Comparison of ENCODE assay signal across 18 mouse cellular contexts in the genomic region with DNA sequence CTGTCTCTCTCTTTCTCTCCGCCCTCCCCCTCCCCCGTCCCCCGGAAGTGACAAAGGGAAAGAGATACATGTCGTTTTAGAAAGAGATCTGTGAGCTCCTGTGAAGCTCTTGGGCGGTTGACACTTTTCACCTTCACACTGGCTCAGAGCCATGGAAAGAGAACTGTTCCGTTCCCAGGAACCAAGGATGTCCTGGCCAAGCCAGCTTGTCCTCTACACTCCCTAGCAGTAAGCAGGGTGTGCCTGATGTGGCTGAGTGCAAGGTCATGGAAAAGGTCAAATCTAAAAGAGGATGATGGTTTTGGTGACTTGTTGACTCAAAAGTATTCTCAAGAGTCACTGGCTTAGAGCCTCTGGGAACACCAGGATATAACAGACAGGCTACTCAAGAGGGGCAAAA.
DNase-seq lines count a peak whose midpoint lies in the region; ATAC-seq lines count a peak whose summit lies in the region.
"Had no signal": no experiment of that assay in that cellular context is flagged by ENCODE, and none has a peak within 500 bp of the region (broad histone marks: within the 10 kb centered on the region; RNA-seq: fewer than 3 reads in every experiment).

No protein-coding gene starts in this region.

- no peak for ATAC-seq in kidney, embryonic 15.5 days (replicated peaks; ENCODE audit: low FRiP score)
- ATAC-seq in neural tube, embryonic 15.5 days (ENCODE audit: low FRiP score), result no peak
- ATAC-seq: Patski had no signal

- no peak overlapping the region for H3K27ac ChIP-seq in kidney, embryonic 15.5 days
- H3K27ac ChIP-seq in neural tube, embryonic 15.5 days (replicated peaks), result no peak overlapping the region
- H3K27ac ChIP-seq: embryonic facial prominence, embryonic 13.5 days; forebrain, embryonic 10.5 days; liver, embryonic 13.5 days had no signal

- H3K4me3 ChIP-seq in kidney, embryonic 15.5 days (replicated peaks), result no peak overlapping the region
- H3K4me3 ChIP-seq in neural tube, embryonic 15.5 days (replicated peaks), result no peak overlapping the region
- H3K4me3 ChIP-seq: embryonic facial prominence, embryonic 13.5 days; forebrain, embryonic 10.5 days; liver, embryonic 13.5 days had no signal

- H3K4me1 ChIP-seq in kidney, embryonic 15.5 days, result peaks cover 18% of the 10 kb centered on the region
- H3K4me1 ChIP-seq in neural tube, embryonic 15.5 days, result peaks cover 17% of the 10 kb centered on the region
- H3K4me1 ChIP-seq: forebrain, embryonic 10.5 days; liver, embryonic 13.5 days had no signal

- H3K9ac ChIP-seq in kidney, embryonic 15.5 days, result no peak overlapping the region
- H3K9ac ChIP-seq in neural tube, embryonic 15.5 days (replicated peaks), result no peak overlapping the region
- H3K9ac ChIP-seq: embryonic facial prominence, embryonic 13.5 days; liver, embryonic 13.5 days had no signal

- H3K4me2 ChIP-seq in kidney, embryonic 15.5 days, result no peak overlapping the region
- H3K4me2 ChIP-seq in neural tube, embryonic 15.5 days, result no peak overlapping the region
- H3K4me2 ChIP-seq: embryonic facial prominence, embryonic 13.5 days; liver, embryonic 13.5 days had no signal

- H3K27me3 ChIP-seq in kidney, embryonic 15.5 days, result no peaks in the 10 kb centered on the region
- H3K27me3 ChIP-seq in neural tube, embryonic 15.5 days (replicated peaks), result peaks cover 31% of the 10 kb centered on the region
- H3K27me3 ChIP-seq: embryonic facial prominence, embryonic 13.5 days; liver, embryonic 13.5 days had no signal

- DNase-seq in kidney, postnatal 36 days, result peak; percentile 10 to 11
- peak; percentile 16 for DNase-seq in ZHBTc4 (ENCODE audit: low read depth, low spot score)
- DNase-seq in heart, adult 9 months (ENCODE audit: low spot score in 2 of 2), result peak; percentile 45 to 57
- peak; percentile 32 to 59 for DNase-seq in heart, postnatal 14 days
- DNase-seq in embryo, embryonic 10.5 days (ENCODE audit: low spot score), result no peak
- no peak for DNase-seq in Muller cell, postnatal 12 days (ENCODE audit: inconsistent ontology term)
- DNase-seq: cerebellum, adult 11 months; cerebellum, postnatal 36 days; layer of hippocampus, adult 9-11 months; left cerebral cortex, postnatal 4 days; liver, embryonic 13.5 days; right cerebral cortex, postnatal 14 days; thymus, adult 2 months had no signal

- H3K36me3 ChIP-seq in kidney, embryonic 15.5 days, result no peaks in the 10 kb centered on the region
- no peaks in the 10 kb centered on the region for H3K36me3 ChIP-seq in neural tube, embryonic 15.5 days
- H3K36me3 ChIP-seq: embryonic facial prominence, embryonic 13.5 days; forebrain, embryonic 10.5 days; liver, embryonic 13.5 days had no signal

- intact Hi-C loops in heart, postnatal 14 days (cut with DNase I), result no loop called here

- 63% methylated on average over 6 of the region's 6 CpGs for WGBS in kidney, embryonic 15.5 days
- WGBS in neural tube, embryonic 15.5 days, result 77% methylated on average over 6 of the region's 6 CpGs

- H3K9me3 ChIP-seq in kidney, embryonic 15.5 days (replicated peaks), result no peaks in the 10 kb centered on the region
- no peaks in the 10 kb centered on the region for H3K9me3 ChIP-seq in neural tube, embryonic 15.5 days (replicated peaks)
- H3K9me3 ChIP-seq: embryonic facial prominence, embryonic 13.5 days; forebrain, embryonic 10.5 days; liver, embryonic 13.5 days had no signal

Comparison
In these comparisons a context has a peak if more than half of its experiments do, and no peak if none do; other contexts are left out.
1. DNase-seq: peak in kidney, postnatal 36 days (2 of 2), ZHBTc4 (single experiment), heart, adult 9 months (2 of 2) and heart, postnatal 14 days (2 of 2); none in embryo, embryonic 10.5 days (single experiment) and Muller cell, postnatal 12 days (single experiment).